Mouse (Mus musculus): ENCODE results near the gene Phf14.
"Not testable (repeated sequence)": the region's sequence is repeated elsewhere in the genome, so short reads cannot be mapped to it uniquely, and the experiment has no call there.

The Phf14 gene

GRCm38 (mm10) chr6:12089439-12089992, 181.9 kb downstream of the Phf14 start:
- DNase-seq (ENCODE audit: low spot score in 2 of 2) = no peak

GRCm38 (mm10) chr6:12095716-12096115, 188.1 kb downstream of the Phf14 start:
- DNase-seq (ENCODE audit: low spot score in 2 of 2) = no peak

- no peak for DNase-seq (ENCODE audit: low spot score in 2 of 2)
These were observed 189.5 kb downstream of the Phf14 start for GRCm38 (mm10) chr6:12097125-12097524.

GRCm38 (mm10) chr6:12105144-12105543, 197.5 kb downstream of the Phf14 start:
- no peak for DNase-seq (ENCODE audit: low spot score in 2 of 2)

- no peak for DNase-seq (ENCODE audit: low spot score in 2 of 2)
These were observed 199.7 kb downstream of the Phf14 start for GRCm38 (mm10) chr6:12107326-12107725.

DNA sequence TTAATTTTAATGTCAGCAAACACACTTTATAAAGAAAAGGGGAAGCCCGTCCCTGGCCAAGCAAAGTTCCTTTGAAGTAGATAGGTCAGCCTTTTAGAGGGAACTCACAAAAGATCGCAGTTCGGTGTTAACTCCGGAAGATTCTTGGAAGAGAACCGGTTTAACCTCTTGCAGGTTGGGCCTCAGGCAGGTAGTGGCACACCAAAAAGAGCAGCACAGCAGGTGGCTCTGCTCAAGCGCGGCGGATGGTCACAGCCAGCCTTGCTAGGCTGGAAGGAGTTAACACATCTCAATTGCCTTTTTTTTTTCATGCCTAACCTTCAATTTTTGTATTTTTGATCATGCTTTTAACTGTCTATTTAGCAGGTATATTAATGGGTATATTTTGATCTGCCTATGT, 200.2 kb downstream of the Phf14 start:
- no peak for DNase-seq (ENCODE audit: low spot score in 2 of 2)

DNA sequence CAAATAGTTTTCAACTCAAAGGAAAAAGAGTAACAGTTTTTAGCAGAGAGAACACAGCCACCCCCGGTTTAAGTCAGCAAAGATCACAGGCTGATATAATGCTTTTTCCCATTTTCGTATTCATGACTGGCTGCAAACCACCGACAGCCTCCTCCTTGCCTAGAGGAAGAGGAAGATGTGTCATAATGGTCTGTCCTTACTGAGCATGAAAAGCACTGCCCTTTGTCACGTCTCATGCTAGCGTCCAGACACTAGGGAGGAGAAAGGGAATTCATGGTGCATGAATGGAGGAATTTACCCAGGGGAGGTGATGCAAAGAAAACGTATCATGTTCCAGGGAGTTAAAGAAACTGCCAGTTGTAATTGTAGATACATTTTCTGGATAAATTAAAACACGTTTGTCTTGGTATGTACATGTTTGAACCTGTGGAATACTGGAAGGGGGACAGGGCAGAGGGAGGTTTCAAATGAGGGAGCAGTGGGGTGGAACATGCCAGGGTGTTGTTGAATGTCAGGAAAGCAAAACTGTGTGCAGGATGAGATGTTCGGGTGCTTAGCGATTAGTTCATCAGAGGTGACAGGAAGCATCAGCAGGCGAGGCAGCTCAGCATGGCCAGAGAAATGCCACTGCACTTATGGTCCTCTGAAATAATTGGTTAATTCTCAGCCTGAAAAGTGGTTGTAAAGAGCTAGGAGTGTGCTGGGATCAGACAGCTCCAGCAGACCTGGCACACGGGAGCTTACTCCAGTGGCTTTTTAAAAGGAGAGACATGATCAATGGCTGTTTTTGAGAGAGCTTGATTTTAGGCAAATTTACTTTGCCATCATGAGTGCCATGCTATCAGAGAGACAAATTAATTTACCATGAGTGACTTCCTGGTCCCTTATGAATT, 209.6 kb downstream of the Phf14 start:
- no peak for DNase-seq (ENCODE audit: low spot score in 2 of 2)

- DNase-seq (ENCODE audit: low spot score in 2 of 2) = no peak
These were observed 210.4 kb downstream of the Phf14 start for GRCm38 (mm10) chr6:12117819-12118570.

DNA sequence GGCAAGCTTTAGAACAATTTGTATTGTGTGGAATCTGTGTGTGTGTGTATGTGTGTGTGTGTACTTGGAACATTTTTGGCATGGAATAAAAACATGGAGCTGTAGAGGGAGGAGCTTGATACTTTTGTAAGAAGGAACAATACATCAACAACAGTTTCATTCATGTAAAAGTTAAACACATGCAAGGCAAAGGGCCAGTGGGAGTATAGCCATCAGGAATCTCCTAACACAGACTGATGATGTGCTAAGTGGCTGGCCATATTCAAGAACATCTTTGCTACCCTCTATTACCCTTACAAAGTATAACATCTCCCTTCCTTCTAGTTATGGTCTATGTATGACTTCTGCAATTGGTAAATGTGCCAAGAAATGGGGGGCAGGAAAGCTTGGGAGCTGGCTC, 215.2 kb downstream of the Phf14 start:
- no peak for DNase-seq (ENCODE audit: low spot score in 2 of 2)

- DNase-seq (ENCODE audit: low spot score in 2 of 2) = peak in 1 of 2 experiments; percentile 31
These were observed 217.6 kb downstream of the Phf14 start for GRCm38 (mm10) chr6:12125031-12125803.

- DNase-seq (ENCODE audit: low spot score in 2 of 2) = not testable (repeated sequence)
These were observed 219.0 kb downstream of the Phf14 start for GRCm38 (mm10) chr6:12126601-12127000.

DNA sequence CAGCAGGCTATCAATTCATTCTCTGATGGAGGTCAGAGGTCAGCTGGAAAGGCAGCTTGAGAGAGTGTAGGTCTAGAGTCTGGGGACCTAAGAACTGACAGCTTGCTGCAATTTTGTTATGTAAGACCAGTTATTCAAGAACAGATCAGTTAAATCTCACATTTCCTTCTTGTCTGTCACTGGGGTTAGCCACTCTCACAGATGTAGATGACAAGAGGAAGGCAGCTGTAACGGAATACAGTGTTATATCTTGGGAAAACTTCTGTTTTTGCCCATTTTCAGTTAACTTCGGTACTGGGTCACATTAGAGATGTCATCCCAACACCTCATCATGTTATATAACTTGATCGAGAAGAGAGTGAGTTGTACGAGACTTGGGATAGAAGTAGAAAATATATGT, 219.7 kb downstream of the Phf14 start:
- no peak for DNase-seq (ENCODE audit: low spot score in 2 of 2)
